Mouse (Mus musculus) liver, embryonic 14.5 days (tissue): ENCODE results near the gene Sh3bgrl3.

Source experiments
- CTCF ChIP-seq: IDR thresholded peaks from 2 replicates; pipeline ENCODE4 v1.5.1; 2016; ENCODE audit warnings: antibody characterized with exemption, low read depth, control low read depth
- EP300 ChIP-seq: IDR thresholded peaks from 2 replicates; pipeline ENCODE4 v1.6.1; 2016; ENCODE audit warnings: antibody characterized with exemption, low read depth

GRCm38 (mm10) chr4:134112403-134112802, 16.2 kb downstream of the Sh3bgrl3 start:
- no peak for TF ChIP-seq CTCF
- no peak for TF ChIP-seq EP300
